Mouse (Mus musculus) embryonic facial prominence, embryonic 11.5 days (tissue): ENCODE measurements at regions not wholly inside any gene's neighbourhood (a gene's known extent, or its start where the extent isn't known, plus 50 kb on each side); places are given as distances from the start of the nearest gene placed in this dataset.

ENCODE experiments used
- ATAC-seq: fragments of 200-750 bp; cut with Nextera tagmentation; replicated peaks from 2 replicates; pipeline ENCODE4 v1.8.0; 2017; ENCODE audit warnings: low read depth; ENCODE audit not compliant: insufficient number of reproducible peaks, low FRiP score, low TSS enrichment
- DNase-seq: peaks from one replicate; pipeline ENCODE4 v3.0.0-alpha.2; 2015; ENCODE audit warnings: low spot score
- H3K27ac ChIP-seq: fragments of 300-500 bp; sonication (generic); replicated peaks from 2 replicates; pipeline ENCODE4 v1.5.1; 2014; ENCODE audit warnings: mild to moderate bottlenecking, low read depth, low read length, control low read depth
- H3K27me3 ChIP-seq: fragments of 300-500 bp; sonication (generic); 2 replicates; pipeline ENCODE4 v1.6.1; 2014; ENCODE audit warnings: mild to moderate bottlenecking, low read length, moderate library complexity, mixed read lengths; ENCODE audit not compliant: control insufficient read depth, insufficient read depth
- H3K36me3 ChIP-seq: fragments of 300-500 bp; sonication (generic); replicated peaks from 2 replicates; pipeline ENCODE4 v1.6.1; 2014; ENCODE audit warnings: low read depth, mild to moderate bottlenecking, low read length, moderate library complexity, mixed read lengths; ENCODE audit not compliant: control insufficient read depth, insufficient read depth
- H3K4me1 ChIP-seq: fragments of 300-500 bp; sonication (generic); 2 replicates; pipeline ENCODE4 v1.6.1; 2014; ENCODE audit warnings: low read length, mixed read lengths; ENCODE audit not compliant: control insufficient read depth, insufficient read depth
- H3K4me2 ChIP-seq: fragments of 300-500 bp; sonication (generic); 2 replicates; pipeline ENCODE4 v1.6.1; 2014; ENCODE audit warnings: low read depth, mild to moderate bottlenecking, control low read depth, low read length, moderate library complexity
- H3K4me3 ChIP-seq: fragments of 300-500 bp; sonication (generic); 2 replicates; pipeline ENCODE4 v1.5.1; 2014; ENCODE audit warnings: low read depth, low read length, control low read depth
- H3K9ac ChIP-seq: fragments of 300-500 bp; sonication (generic); replicated peaks from 2 replicates; pipeline ENCODE4 v1.6.1; 2014; ENCODE audit warnings: mild to moderate bottlenecking, control low read depth, low read length
- H3K9me3 ChIP-seq: fragments of 300-500 bp; sonication (generic); replicated peaks from 2 replicates; pipeline ENCODE4 v1.6.1; 2016; ENCODE audit warnings: mild to moderate bottlenecking, low read length, inconsistent platforms, mixed read lengths; ENCODE audit not compliant: control insufficient read depth
- WGBS: fragments of 180-500 bp; shearing (Covaris S2); extraction: QIAGEN DNeasy Blood & Tissue Kit; methylation state at CpG from one replicate; pipeline ENCODE4 v1.1.7; 2014; 5-methylcytosine and 5-hydroxymethylcytosine counted together

DNA sequence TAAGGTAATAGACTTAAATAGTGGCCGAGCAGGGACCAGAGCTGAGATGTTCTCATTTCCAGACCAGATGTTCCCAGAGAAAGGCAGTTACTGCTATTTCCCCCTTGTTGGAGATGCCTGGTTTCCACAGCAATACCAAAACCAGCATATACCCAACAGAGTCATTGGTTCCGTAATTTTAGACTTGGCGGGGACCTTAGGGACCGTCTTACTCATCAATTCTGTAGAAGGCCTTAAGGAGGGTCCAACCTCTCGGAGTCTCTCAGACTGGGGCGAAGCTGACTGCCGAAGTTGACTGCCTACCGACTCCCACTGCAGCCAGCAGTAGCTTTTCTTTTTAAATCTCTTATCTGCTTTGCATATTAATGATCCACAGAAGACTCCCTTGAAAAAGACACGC lies 95.1 kb upstream of the Foxn2 start:
- no peaks in the 10 kb centered on the region for H3K27me3 ChIP-seq
- no peak for ATAC-seq
- no peaks in the 10 kb centered on the region for H3K9me3 ChIP-seq
- no peak overlapping the region for H3K27ac ChIP-seq
- no peaks in the 10 kb centered on the region for H3K36me3 ChIP-seq
- H3K4me3 ChIP-seq, result no peak overlapping the region
- H3K4me1 ChIP-seq, result no peaks in the 10 kb centered on the region
- no peak overlapping the region for H3K4me2 ChIP-seq
- 89% methylated on average over 9 of the region's 9 CpGs for WGBS
- DNase-seq, result no peak
- H3K9ac ChIP-seq, result no peak overlapping the region

DNA sequence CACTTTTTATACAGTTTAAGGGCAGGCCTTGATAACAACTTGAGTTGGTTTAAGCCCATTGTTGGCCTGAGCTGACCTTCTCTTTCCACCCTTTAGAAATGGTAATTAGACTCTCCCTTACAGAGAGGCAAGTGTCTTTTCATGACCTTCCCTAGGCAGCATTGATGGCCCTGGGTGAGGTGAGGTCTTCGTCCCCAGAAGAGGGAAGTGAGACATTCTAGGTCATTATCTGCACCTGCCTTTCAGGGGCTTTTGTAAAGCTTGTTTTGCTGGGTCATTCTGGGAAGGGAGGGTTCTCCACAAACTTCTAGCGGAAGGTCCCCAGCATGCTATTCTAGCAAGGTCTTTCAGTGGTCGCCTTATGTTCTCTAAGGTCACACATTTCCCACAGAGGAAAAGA lies 93.6 kb upstream of the Foxn2 start:
- H3K36me3 ChIP-seq, result no peaks in the 10 kb centered on the region
- no peak for DNase-seq
- no peak for ATAC-seq
- no peak overlapping the region for H3K4me2 ChIP-seq
- H3K27ac ChIP-seq, result no peak overlapping the region
- no peak overlapping the region for H3K9ac ChIP-seq
- H3K27me3 ChIP-seq, result no peaks in the 10 kb centered on the region
- 71% methylated on average over 3 of the region's 3 CpGs for WGBS
- no peaks in the 10 kb centered on the region for H3K9me3 ChIP-seq
- H3K4me3 ChIP-seq, result no peak overlapping the region
- H3K4me1 ChIP-seq, result no peaks in the 10 kb centered on the region

DNA sequence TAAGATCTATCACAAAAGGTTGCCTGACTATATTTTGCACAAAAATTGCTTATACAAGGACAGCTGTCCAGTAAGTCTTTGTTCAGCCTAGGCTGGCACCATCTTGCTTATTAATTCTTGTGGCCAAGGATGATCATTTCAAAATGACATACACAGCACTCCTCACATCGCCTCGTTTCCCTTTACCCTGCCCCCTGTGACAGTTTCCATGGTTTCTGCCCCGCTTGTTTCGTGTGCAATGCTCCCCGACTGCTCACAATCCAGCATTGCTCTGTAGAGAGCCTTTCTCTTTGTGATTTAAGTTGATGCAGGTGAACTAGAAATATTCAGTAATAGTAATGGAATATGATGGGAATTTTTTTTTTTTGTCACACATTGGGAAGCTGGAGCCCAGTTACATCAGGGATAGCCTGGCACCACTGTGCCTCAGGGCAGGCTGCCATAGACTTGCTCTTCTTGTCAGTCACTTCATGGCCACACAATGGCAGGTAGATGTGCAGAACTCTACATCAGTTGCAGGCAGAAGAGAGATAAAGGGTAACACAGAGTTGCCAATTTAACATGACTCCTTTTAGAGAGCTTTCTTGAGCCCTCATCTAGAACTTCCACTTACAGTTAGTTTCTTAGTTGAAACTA lies 90.6 kb upstream of the Foxn2 start:
- Histone ChIP-seq H3K9ac (no peak overlapping the region), H3K9me3 (no peaks in the 10 kb centered on the region), H3K4me2 (no peak overlapping the region), H3K27ac (no peak overlapping the region), H3K4me3 (no peak overlapping the region), H3K27me3 (no peaks in the 10 kb centered on the region), H3K36me3 (no peaks in the 10 kb centered on the region), H3K4me1 (no peaks in the 10 kb centered on the region)
- DNase-seq (no peak), ATAC-seq (no peak)
- 89% methylated on average over 5 of the region's 5 CpGs for WGBS

DNA sequence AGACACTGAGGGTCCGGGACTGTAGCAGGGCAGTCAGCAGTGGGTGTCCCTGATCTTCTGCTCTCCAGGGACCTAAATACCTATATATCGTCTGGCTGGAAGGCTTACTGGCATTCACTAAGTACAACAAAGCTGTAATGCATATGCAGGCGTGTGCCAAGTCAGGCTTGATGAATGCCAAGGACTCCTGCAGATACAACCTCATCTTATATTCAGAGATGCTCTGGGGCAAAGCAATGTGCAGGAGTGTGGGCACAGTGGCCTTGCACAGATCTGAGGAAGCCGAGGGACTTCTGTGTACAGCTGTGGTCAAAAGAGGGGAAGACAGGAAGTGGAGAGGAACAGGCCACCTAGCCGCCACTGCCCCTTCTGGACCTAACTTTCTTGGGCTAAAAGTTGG lies 89.5 kb upstream of the Foxn2 start:
- Histone ChIP-seq H3K36me3 (no peaks in the 10 kb centered on the region), H3K27me3 (no peaks in the 10 kb centered on the region), H3K9ac (no peak overlapping the region), H3K4me1 (no peaks in the 10 kb centered on the region), H3K4me3 (no peak overlapping the region), H3K9me3 (no peaks in the 10 kb centered on the region), H3K27ac (no peak overlapping the region), H3K4me2 (no peak overlapping the region)
- 74% methylated on average over 5 of the region's 5 CpGs for WGBS
- ATAC-seq (no peak), DNase-seq (no peak)

DNA sequence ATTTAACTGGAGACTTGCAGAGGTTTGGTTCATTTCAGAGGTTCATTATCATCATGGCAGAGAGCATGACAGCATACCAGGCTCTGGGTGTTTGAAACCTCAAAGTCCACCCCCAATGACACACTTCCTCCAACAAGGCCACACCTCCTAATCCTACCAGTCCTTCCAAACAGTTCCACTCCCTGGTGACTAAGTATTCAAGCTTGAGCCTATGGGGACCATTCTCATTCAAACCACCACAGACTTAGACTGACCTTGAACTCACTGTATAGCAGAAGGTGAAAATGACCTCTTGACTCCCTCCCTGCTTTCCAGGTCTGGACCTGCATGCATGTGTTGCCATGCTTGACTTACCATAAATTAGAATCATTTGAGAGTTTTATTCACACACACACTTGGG lies 87.6 kb upstream of the Foxn2 start:
- no peak for ATAC-seq
- no peaks in the 10 kb centered on the region for H3K27me3 ChIP-seq
- no peaks in the 10 kb centered on the region for H3K36me3 ChIP-seq
- no peaks in the 10 kb centered on the region for H3K9me3 ChIP-seq
- no peak overlapping the region for H3K4me3 ChIP-seq
- no peak for DNase-seq
- no peak overlapping the region for H3K9ac ChIP-seq
- H3K4me1 ChIP-seq, result no peaks in the 10 kb centered on the region
- H3K4me2 ChIP-seq, result no peak overlapping the region
- H3K27ac ChIP-seq, result no peak overlapping the region

DNA sequence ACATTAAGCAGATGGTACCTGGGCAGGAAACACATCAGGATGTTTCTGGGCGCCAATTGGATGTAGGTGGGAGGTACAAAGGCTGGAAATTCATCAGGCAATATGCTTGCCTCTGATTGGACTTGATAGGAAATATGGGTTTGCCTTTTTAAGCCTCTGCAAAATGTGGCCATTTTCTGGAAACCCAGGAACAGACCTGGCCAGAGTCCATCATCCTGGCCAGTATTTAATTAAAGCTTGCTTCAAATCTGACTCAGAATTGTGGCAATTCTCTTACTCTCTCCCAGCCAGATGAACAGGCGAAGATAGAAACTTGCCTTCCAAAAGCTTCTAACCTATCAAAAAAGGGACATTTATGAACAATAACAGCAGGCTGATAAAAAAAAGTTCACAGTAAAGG lies 79.3 kb upstream of the Foxn2 start:
- Histone ChIP-seq H3K4me3 (no peak overlapping the region), H3K9ac (no peak overlapping the region), H3K27me3 (no peaks in the 10 kb centered on the region), H3K4me2 (no peak overlapping the region), H3K4me1 (no peaks in the 10 kb centered on the region), H3K36me3 (no peaks in the 10 kb centered on the region), H3K27ac (no peak overlapping the region), H3K9me3 (no peaks in the 10 kb centered on the region)
- no peak for DNase-seq
- WGBS, result 79% methylated on average over 2 of the region's 2 CpGs
- no peak for ATAC-seq

DNA sequence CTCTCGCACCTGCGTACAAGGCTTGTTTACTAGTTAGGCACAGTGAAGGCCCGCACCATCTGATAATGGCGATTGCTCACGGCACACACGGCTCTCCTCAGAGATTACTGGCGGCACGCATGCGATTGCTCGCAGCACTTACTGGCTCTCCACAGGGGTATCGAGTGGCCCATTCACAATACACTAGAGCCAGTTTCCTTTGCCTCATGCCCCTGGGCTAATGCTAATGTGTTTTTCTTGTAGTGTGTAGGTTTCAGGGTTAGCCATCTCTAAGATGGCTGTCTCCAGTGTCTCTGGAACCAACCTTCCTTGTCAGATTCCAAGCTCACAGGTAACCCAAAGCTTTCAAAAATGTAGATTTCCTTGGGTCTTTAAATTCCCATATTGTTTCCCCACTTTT lies 78.1 kb upstream of the Foxn2 start:
- ATAC-seq, result no peak
- H3K9ac ChIP-seq, result no peak overlapping the region
- 83% methylated on average over 11 of the region's 11 CpGs for WGBS
- DNase-seq, result no peak
- H3K4me2 ChIP-seq, result no peak overlapping the region
- H3K36me3 ChIP-seq, result no peaks in the 10 kb centered on the region
- H3K27me3 ChIP-seq, result no peaks in the 10 kb centered on the region
- no peaks in the 10 kb centered on the region for H3K4me1 ChIP-seq
- no peak overlapping the region for H3K4me3 ChIP-seq
- H3K27ac ChIP-seq, result no peak overlapping the region
- H3K9me3 ChIP-seq, result no peaks in the 10 kb centered on the region

DNA sequence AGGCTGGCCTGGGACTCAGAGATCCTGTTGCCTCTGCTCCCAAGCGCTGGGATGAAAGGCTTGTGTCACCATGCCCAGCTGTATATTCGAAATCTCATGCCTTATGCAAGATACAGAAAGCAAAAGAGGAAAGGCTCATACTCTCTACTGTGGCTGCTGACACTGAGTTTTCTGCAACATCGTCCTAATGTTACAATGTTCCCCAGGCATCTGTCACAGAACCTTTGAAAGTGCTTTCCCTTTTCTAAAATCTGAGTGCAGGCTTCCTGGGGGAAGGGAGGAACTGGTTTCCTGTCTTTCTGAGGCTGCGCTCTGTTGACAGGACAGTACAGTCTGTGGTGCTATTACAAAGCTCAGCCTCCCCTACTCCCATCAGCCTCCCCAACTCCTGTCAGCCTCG lies 72.6 kb upstream of the Foxn2 start:
- WGBS, result 64% methylated on average over 5 of the region's 5 CpGs
- ATAC-seq (no peak), DNase-seq (no peak)
- Histone ChIP-seq H3K4me3 (no peak overlapping the region), H3K27me3 (no peaks in the 10 kb centered on the region), H3K36me3 (no peaks in the 10 kb centered on the region), H3K4me2 (no peak overlapping the region), H3K9ac (no peak overlapping the region), H3K27ac (no peak overlapping the region), H3K9me3 (no peaks in the 10 kb centered on the region), H3K4me1 (no peaks in the 10 kb centered on the region)
